Mouse (Mus musculus): ENCODE measurements around the gene Shank1. TPM values are rescaled to one million over a fixed set of nuclear protein-coding genes. Genes with fewer than 3 reads are reported as not detected.

Shank1 gene
- total RNA-seq, 1 experiment = 1.0 TPM

- in situ Hi-C loops (cut with MboI; ENCODE audit: low sequenced_read_pairs in 2 of 2, unreplicated experiment in 2 of 2) = no loop called here
- H3K9me3 ChIP-seq (ENCODE audit: control insufficient read depth, insufficient read depth, low read depth, low read length) = no peaks in the 10 kb centered on the region
- H3K4me1 ChIP-seq (ENCODE audit: control insufficient read depth in 2 of 2, insufficient read depth in 2 of 2, low read length in 2 of 2, poor library complexity in 1 of 2) = peaks cover 0 to 6% of the 10 kb centered on the region in 2 experiments; a peak in 1 of 4 replicates
- no peaks in the 10 kb centered on the region for H3K36me3 ChIP-seq (ENCODE audit: control insufficient read depth, insufficient read depth, low read length, poor library complexity, severe bottlenecking)
- H3K9ac ChIP-seq (ENCODE audit: insufficient read depth, low read depth, low read length, poor library complexity, severe bottlenecking) = no peak overlapping the region
- no peak overlapping the region for H3K4me3 ChIP-seq (ENCODE audit: insufficient read depth in 1 of 2, low read depth in 1 of 2, low read length in 2 of 2, poor library complexity in 1 of 2, severe bottlenecking in 1 of 2)
- H3K27ac ChIP-seq (ENCODE audit: insufficient read depth, low read depth, low read length, poor library complexity, severe bottlenecking) = no peak overlapping the region
- TF ChIP-seq ZNF384 (IDR thresholded peaks at IDR 0.05; ENCODE audit: low read depth, low read length) (no peak), HCFC1 (IDR thresholded peaks at IDR 0.05; ENCODE audit: borderline replicate concordance, insufficient read depth, low read length) (no peak), MAFK (IDR thresholded peaks at IDR 0.05; ENCODE audit: insufficient read depth, low read depth, low read length) (no peak), ZC3H11A (IDR thresholded peaks at IDR 0.05; ENCODE audit: borderline replicate concordance, low read depth, low read length) (no peak), CHD2 (IDR thresholded peaks at IDR 0.05; ENCODE audit: low read depth, low read length) (no peak)
- DNase-seq (ENCODE audit: low read depth, low spot score) = no peak
These were observed 81.8 kb downstream of the Shank1 start for GRCm38 (mm10) chr7:44391831-44392230.

GRCm38 (mm10) chr7:44392341-44392740 is 82.3 kb downstream of the Shank1 start:
- Histone ChIP-seq H3K27ac (ENCODE audit: insufficient read depth, low read depth, low read length, poor library complexity, severe bottlenecking) (no peak overlapping the region), H3K4me3 (ENCODE audit: insufficient read depth in 1 of 2, low read depth in 1 of 2, low read length in 2 of 2, poor library complexity in 1 of 2, severe bottlenecking in 1 of 2) (no peak overlapping the region), H3K36me3 (ENCODE audit: control insufficient read depth, insufficient read depth, low read length, poor library complexity, severe bottlenecking) (no peaks in the 10 kb centered on the region), H3K9ac (ENCODE audit: insufficient read depth, low read depth, low read length, poor library complexity, severe bottlenecking) (no peak overlapping the region), H3K4me1 (ENCODE audit: control insufficient read depth in 2 of 2, insufficient read depth in 2 of 2, low read length in 2 of 2, poor library complexity in 1 of 2) (peaks cover 0 to 6% of the 10 kb centered on the region in 2 experiments; a peak in 1 of 4 replicates), H3K9me3 (ENCODE audit: control insufficient read depth, insufficient read depth, low read depth, low read length) (no peaks in the 10 kb centered on the region)
- DNase-seq (ENCODE audit: low read depth, low spot score) = no peak
- in situ Hi-C loops (cut with MboI; ENCODE audit: low sequenced_read_pairs in 2 of 2, unreplicated experiment in 2 of 2) = no loop called here
- no peak for TF ChIP-seq HCFC1 (IDR thresholded peaks at IDR 0.05; ENCODE audit: borderline replicate concordance, insufficient read depth, low read length)
- no peak for TF ChIP-seq MAFK (IDR thresholded peaks at IDR 0.05; ENCODE audit: insufficient read depth, low read depth, low read length)
- TF ChIP-seq ZNF384 (IDR thresholded peaks at IDR 0.05; ENCODE audit: low read depth, low read length) = no peak
- no peak for TF ChIP-seq CHD2 (IDR thresholded peaks at IDR 0.05; ENCODE audit: low read depth, low read length)
- TF ChIP-seq ZC3H11A (IDR thresholded peaks at IDR 0.05; ENCODE audit: borderline replicate concordance, low read depth, low read length) = no peak

GRCm38 (mm10) chr7:44393284-44393683 is 83.2 kb downstream of the Shank1 start:
- in situ Hi-C loops (cut with MboI; ENCODE audit: low sequenced_read_pairs in 2 of 2, unreplicated experiment in 2 of 2) = no loop called here
- Histone ChIP-seq H3K9ac (ENCODE audit: insufficient read depth, low read depth, low read length, poor library complexity, severe bottlenecking) (no peak overlapping the region), H3K9me3 (ENCODE audit: control insufficient read depth, insufficient read depth, low read depth, low read length) (no peaks in the 10 kb centered on the region), H3K4me3 (ENCODE audit: insufficient read depth in 1 of 2, low read depth in 1 of 2, low read length in 2 of 2, poor library complexity in 1 of 2, severe bottlenecking in 1 of 2) (no peak overlapping the region), H3K4me1 (ENCODE audit: control insufficient read depth in 2 of 2, insufficient read depth in 2 of 2, low read length in 2 of 2, poor library complexity in 1 of 2) (peaks cover 0 to 6% of the 10 kb centered on the region in 2 experiments; a peak in 1 of 4 replicates), H3K27ac (ENCODE audit: insufficient read depth, low read depth, low read length, poor library complexity, severe bottlenecking) (no peak overlapping the region), H3K36me3 (ENCODE audit: control insufficient read depth, insufficient read depth, low read length, poor library complexity, severe bottlenecking) (no peaks in the 10 kb centered on the region)
- DNase-seq (ENCODE audit: low read depth, low spot score) = no peak
- no peak for TF ChIP-seq ZC3H11A (IDR thresholded peaks at IDR 0.05; ENCODE audit: borderline replicate concordance, low read depth, low read length)
- TF ChIP-seq MAFK (IDR thresholded peaks at IDR 0.05; ENCODE audit: insufficient read depth, low read depth, low read length) = no peak
- no peak for TF ChIP-seq CHD2 (IDR thresholded peaks at IDR 0.05; ENCODE audit: low read depth, low read length)
- no peak for TF ChIP-seq ZNF384 (IDR thresholded peaks at IDR 0.05; ENCODE audit: low read depth, low read length)
- TF ChIP-seq HCFC1 (IDR thresholded peaks at IDR 0.05; ENCODE audit: borderline replicate concordance, insufficient read depth, low read length) = no peak

- DNase-seq (ENCODE audit: low read depth, low spot score) = peak; percentile 88
- Histone ChIP-seq H3K36me3 (ENCODE audit: control insufficient read depth, insufficient read depth, low read length, poor library complexity, severe bottlenecking) (no peaks in the 10 kb centered on the region), H3K9ac (ENCODE audit: insufficient read depth, low read depth, low read length, poor library complexity, severe bottlenecking) (no peak overlapping the region), H3K4me1 (ENCODE audit: control insufficient read depth in 2 of 2, insufficient read depth in 2 of 2, low read length in 2 of 2, poor library complexity in 1 of 2) (peaks cover 0 to 10% of the 10 kb centered on the region in 2 experiments; a peak in 2 of 4 replicates), H3K9me3 (ENCODE audit: control insufficient read depth, insufficient read depth, low read depth, low read length) (no peaks in the 10 kb centered on the region), H3K4me3 (ENCODE audit: insufficient read depth in 1 of 2, low read depth in 1 of 2, low read length in 2 of 2, poor library complexity in 1 of 2, severe bottlenecking in 1 of 2) (no peak overlapping the region), H3K27ac (ENCODE audit: insufficient read depth, low read depth, low read length, poor library complexity, severe bottlenecking) (no peak overlapping the region)
- TF ChIP-seq MAFK (IDR thresholded peaks at IDR 0.05; ENCODE audit: insufficient read depth, low read depth, low read length) (no peak), ZC3H11A (IDR thresholded peaks at IDR 0.05; ENCODE audit: borderline replicate concordance, low read depth, low read length) (0 out of 2 replicates have a peak, but pooled peaks have one; percentile 42), ZNF384 (IDR thresholded peaks at IDR 0.05; ENCODE audit: low read depth, low read length) (no peak), HCFC1 (IDR thresholded peaks at IDR 0.05; ENCODE audit: borderline replicate concordance, insufficient read depth, low read length) (no peak)
- in situ Hi-C loops (cut with MboI; ENCODE audit: low sequenced_read_pairs in 2 of 2, unreplicated experiment in 2 of 2) = no loop called here
These were observed 88.5 kb downstream of the Shank1 start for GRCm38 (mm10) chr7:44398570-44398969.

- DNase-seq (ENCODE audit: low read depth, low spot score) = no peak
- no peak for TF ChIP-seq MAFK (IDR thresholded peaks at IDR 0.05; ENCODE audit: insufficient read depth, low read depth, low read length)
- TF ChIP-seq ZC3H11A (IDR thresholded peaks at IDR 0.05; ENCODE audit: borderline replicate concordance, low read depth, low read length) = no peak
- TF ChIP-seq HCFC1 (IDR thresholded peaks at IDR 0.05; ENCODE audit: borderline replicate concordance, insufficient read depth, low read length) = no peak
- no peak for TF ChIP-seq CHD2 (IDR thresholded peaks at IDR 0.05; ENCODE audit: low read depth, low read length)
- TF ChIP-seq ZNF384 (IDR thresholded peaks at IDR 0.05; ENCODE audit: low read depth, low read length) = no peak
- no peak overlapping the region for H3K9ac ChIP-seq (ENCODE audit: insufficient read depth, low read depth, low read length, poor library complexity, severe bottlenecking)
- no peaks in the 10 kb centered on the region for H3K36me3 ChIP-seq (ENCODE audit: control insufficient read depth, insufficient read depth, low read length, poor library complexity, severe bottlenecking)
- no peaks in the 10 kb centered on the region for H3K9me3 ChIP-seq (ENCODE audit: control insufficient read depth, insufficient read depth, low read depth, low read length)
- no peak overlapping the region for H3K27ac ChIP-seq (ENCODE audit: insufficient read depth, low read depth, low read length, poor library complexity, severe bottlenecking)
- H3K4me1 ChIP-seq (ENCODE audit: control insufficient read depth in 2 of 2, insufficient read depth in 2 of 2, low read length in 2 of 2, poor library complexity in 1 of 2) = peaks cover 0 to 10% of the 10 kb centered on the region in 2 experiments; a peak in 2 of 4 replicates
- no peak overlapping the region for H3K4me3 ChIP-seq (ENCODE audit: insufficient read depth in 1 of 2, low read depth in 1 of 2, low read length in 2 of 2, poor library complexity in 1 of 2, severe bottlenecking in 1 of 2)
- in situ Hi-C loops (cut with MboI; ENCODE audit: low sequenced_read_pairs in 2 of 2, unreplicated experiment in 2 of 2) = no loop called here
These were observed 91.6 kb downstream of the Shank1 start for GRCm38 (mm10) chr7:44401673-44402072.

Data from ES-E14 (cell line).